Mouse (Mus musculus): ENCODE measurements around the gene Macrod2.
A peak's percentile ranks its signal among the peaks of the same experiment; 100 is the strongest.

Gene Macrod2

GRCm38 (mm10) chr2:142253913-142254312 lies 1858.8 kb downstream of the Macrod2 start:
- peak; percentile 69 for DNase-seq (ENCODE audit: low spot score)

GRCm38 (mm10) chr2:142254566-142254965 lies 1859.5 kb downstream of the Macrod2 start:
- DNase-seq (ENCODE audit: low spot score): no peak

- no peak for DNase-seq (ENCODE audit: low spot score)
Observed at GRCm38 (mm10) chr2:142257501-142257900, 1862.4 kb downstream of the Macrod2 start.

- DNase-seq (ENCODE audit: low spot score): no peak
Observed at GRCm38 (mm10) chr2:142261046-142261445, 1865.9 kb downstream of the Macrod2 start.

GRCm38 (mm10) chr2:142264697-142265096 lies 1869.6 kb downstream of the Macrod2 start:
- DNase-seq (ENCODE audit: low spot score): no peak

GRCm38 (mm10) chr2:142267836-142268235 lies 1872.7 kb downstream of the Macrod2 start:
- DNase-seq (ENCODE audit: low spot score): no peak

GRCm38 (mm10) chr2:142286761-142287160 lies 1891.7 kb downstream of the Macrod2 start:
- DNase-seq (ENCODE audit: low spot score): no peak

GRCm38 (mm10) chr2:142294831-142295230 lies 1899.7 kb downstream of the Macrod2 start:
- no peak for DNase-seq (ENCODE audit: low spot score)

GRCm38 (mm10) chr2:142303098-142303911 lies 1908.2 kb downstream of the Macrod2 start:
- DNase-seq (ENCODE audit: low spot score): no peak

GRCm38 (mm10) chr2:142303912-142304182 lies 1908.7 kb downstream of the Macrod2 start:
- DNase-seq (ENCODE audit: low spot score): no peak

- DNase-seq (ENCODE audit: low spot score): no peak
Observed at GRCm38 (mm10) chr2:142323158-142323557, 1928.0 kb downstream of the Macrod2 start.

- no peak for DNase-seq (ENCODE audit: low spot score)
Observed at GRCm38 (mm10) chr2:142326737-142327136, 1931.6 kb downstream of the Macrod2 start.

GRCm38 (mm10) chr2:142329761-142330160 lies 1934.7 kb downstream of the Macrod2 start:
- no peak for DNase-seq (ENCODE audit: low spot score)

GRCm38 (mm10) chr2:142334441-142335102 lies 1939.5 kb downstream of the Macrod2 start:
- DNase-seq (ENCODE audit: low spot score): no peak

- DNase-seq (ENCODE audit: low spot score): no peak
Observed at GRCm38 (mm10) chr2:142335103-142335999, 1940.2 kb downstream of the Macrod2 start.

- no peak for DNase-seq (ENCODE audit: low spot score)
Observed at GRCm38 (mm10) chr2:142344021-142344420, 1948.9 kb downstream of the Macrod2 start.

GRCm38 (mm10) chr2:142344758-142345157 lies 1949.6 kb downstream of the Macrod2 start:
- no peak for DNase-seq (ENCODE audit: low spot score)

GRCm38 (mm10) chr2:142349805-142350204 lies 1954.7 kb downstream of the Macrod2 start:
- DNase-seq (ENCODE audit: low spot score): no peak

- DNase-seq (ENCODE audit: low spot score): no peak
Observed at GRCm38 (mm10) chr2:142362888-142363287, 1967.8 kb downstream of the Macrod2 start.

GRCm38 (mm10) chr2:142373978-142374377 lies 1978.9 kb downstream of the Macrod2 start:
- DNase-seq (ENCODE audit: low spot score): no peak

- no peak for DNase-seq (ENCODE audit: low spot score)
Observed at GRCm38 (mm10) chr2:142380563-142380962, 1985.5 kb downstream of the Macrod2 start.

GRCm38 (mm10) chr2:142381081-142381579 lies 1986.0 kb downstream of the Macrod2 start:
- no peak for DNase-seq (ENCODE audit: low spot score)

All from urinary bladder, postnatal 14 days (tissue).